Mouse (Mus musculus) heart, adult 2 months (tissue): ENCODE measurements at regions not wholly inside any gene's neighbourhood (a gene's known extent, or its start where the extent isn't known, plus 50 kb on each side); places are given as distances from the start of the nearest gene placed in this dataset.

Experiments
- DNase-seq, 2 experiments: peaks; one replicate each; pipeline ENCODE4 v3.0.0; 2021
- H3K27ac ChIP-seq: fragments of 200-600 bp; 2 replicates; pipeline ENCODE4 v1.8.1; 2022
- H3K27me3 ChIP-seq: fragments of 200-500 bp; 2 replicates; pipeline ENCODE4 v1.6.1; 2012; ENCODE audit warnings: mild to moderate bottlenecking, low read length, inconsistent platforms, mixed read lengths; ENCODE audit not compliant: control insufficient read depth, insufficient read depth
- H3K36me3 ChIP-seq: fragments of 200-500 bp; 2 replicates; pipeline ENCODE4 v1.6.1; 2012; ENCODE audit warnings: low read length, inconsistent platforms; ENCODE audit not compliant: control insufficient read depth, insufficient read depth
- H3K4me1 ChIP-seq: fragments of 200-500 bp; 2 replicates; pipeline ENCODE4 v1.6.1; 2011; ENCODE audit warnings: low read length; ENCODE audit not compliant: control insufficient read depth, insufficient read depth
- H3K4me3 ChIP-seq: fragments of 200-600 bp; 2 replicates; pipeline ENCODE4 v1.8.1; 2022
- H3K79me2 ChIP-seq: fragments of 200-500 bp; replicated peaks from 2 replicates; pipeline ENCODE4 v1.6.1; 2012; ENCODE audit warnings: mild to moderate bottlenecking, inconsistent platforms, low read length, moderate library complexity, mixed read lengths; ENCODE audit not compliant: control insufficient read depth, insufficient read depth
- H3K9ac ChIP-seq: fragments of 200-500 bp; 2 replicates; pipeline ENCODE4 v1.6.1; 2012; ENCODE audit warnings: low read depth, mild to moderate bottlenecking, control low read depth, inconsistent platforms, low read length, mixed read lengths
- CTCF ChIP-seq: fragments of 200-600 bp; IDR thresholded peaks from 2 replicates; pipeline ENCODE4 v1.8.1; 2022; ENCODE audit warnings: antibody characterized with exemption, mild to moderate bottlenecking, moderate library complexity
- EP300 ChIP-seq: fragments of 200-500 bp; IDR thresholded peaks from 2 replicates; pipeline ENCODE4 v1.6.1; 2011; ENCODE audit warnings: low read depth, low read length, control low read depth; ENCODE audit not compliant: insufficient read depth
- POLR2A ChIP-seq: fragments of 200-500 bp; IDR thresholded peaks from 2 replicates; pipeline ENCODE4 v1.6.1; 2011; ENCODE audit warnings: mild to moderate bottlenecking, low read depth, low read length, control low read depth; ENCODE audit not compliant: insufficient read depth
- WGBS: fragments of 180-500 bp; shearing (Covaris S2); methylation state at CpG from one replicate; pipeline ENCODE4 v1.1.7; 2018; 5-methylcytosine and 5-hydroxymethylcytosine counted together
- intact Hi-C: fragments of 180-260 bp; cut with DNase I; formaldehyde crosslinking; loops from one replicate; pipeline ENCODE4 v1.15.1; 2025

GRCm38 (mm10) chr4:18620361-18620760, 984.9 kb upstream of the Gm12353 start:
- intact Hi-C loops = no loop called here
- Histone ChIP-seq H3K4me1 (no peaks in the 10 kb centered on the region), H3K27ac (no peak overlapping the region), H3K79me2 (no peaks in the 10 kb centered on the region), H3K36me3 (no peaks in the 10 kb centered on the region), H3K9ac (no peak overlapping the region), H3K4me3 (no peak overlapping the region), H3K27me3 (no peaks in the 10 kb centered on the region)
- DNase-seq = no peak
- no peak for TF ChIP-seq EP300
- no peak for TF ChIP-seq CTCF
- TF ChIP-seq POLR2A = no peak

DNA sequence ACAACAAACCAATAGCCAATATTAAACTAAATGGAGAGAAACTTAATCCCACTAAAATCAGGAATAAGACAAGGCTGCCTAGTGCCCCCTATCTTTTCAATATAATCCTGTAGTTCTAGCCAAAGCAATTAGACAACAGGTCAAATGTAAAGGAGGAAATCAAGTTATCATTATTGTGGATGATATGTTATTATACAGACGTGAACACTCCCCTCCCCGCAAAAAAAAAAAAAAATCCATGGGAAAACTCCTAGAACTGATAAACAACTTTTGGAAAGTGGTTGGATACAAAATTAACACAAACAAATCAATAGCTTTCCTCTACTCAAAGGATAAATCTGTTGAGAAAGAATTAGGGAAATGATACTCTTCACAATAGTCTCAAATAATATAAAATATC, 966.2 kb upstream of the Gm12353 start:
- Histone ChIP-seq H3K4me3 (no peak overlapping the region), H3K9ac (no peak overlapping the region), H3K27ac (no peak overlapping the region), H3K4me1 (no peaks in the 10 kb centered on the region), H3K27me3 (no peaks in the 10 kb centered on the region), H3K79me2 (no peaks in the 10 kb centered on the region), H3K36me3 (no peaks in the 10 kb centered on the region)
- no peak for DNase-seq
- intact Hi-C loops = no loop called here
- TF ChIP-seq CTCF = no peak
- TF ChIP-seq POLR2A = no peak
- no peak for TF ChIP-seq EP300
- WGBS = 67% methylated on average over 2 of the region's 2 CpGs

DNA sequence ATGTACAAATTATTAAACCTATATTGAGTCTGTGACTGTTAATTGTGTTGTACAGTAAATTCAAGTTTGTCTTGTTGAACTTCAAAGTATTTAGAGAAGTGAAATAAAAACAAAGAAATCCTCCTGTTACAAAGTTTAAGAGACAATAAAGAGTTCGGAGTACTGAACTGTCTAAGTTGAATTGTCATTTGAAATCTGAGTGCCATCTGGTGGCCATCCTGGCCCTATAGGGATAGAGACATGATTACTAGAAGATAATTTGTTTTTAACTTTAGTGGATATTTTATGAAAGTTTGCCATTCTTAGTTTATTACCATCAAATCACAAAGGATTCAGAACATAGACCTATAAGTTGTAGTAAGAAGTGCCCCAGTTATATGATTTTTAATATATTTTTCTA, 956.1 kb upstream of the Gm12353 start:
- no peak for DNase-seq
- Histone ChIP-seq H3K4me3 (no peak overlapping the region), H3K9ac (no peak overlapping the region), H3K27ac (no peak overlapping the region), H3K36me3 (no peaks in the 10 kb centered on the region), H3K79me2 (no peaks in the 10 kb centered on the region), H3K27me3 (no peaks in the 10 kb centered on the region), H3K4me1 (no peaks in the 10 kb centered on the region)
- TF ChIP-seq CTCF (peak; percentile 33), POLR2A (no peak), EP300 (no peak)
- WGBS = 38% methylated on average over 1 of the region's 1 CpGs
- intact Hi-C loops = no loop called here

GRCm38 (mm10) chr4:18685891-18686544, 919.2 kb upstream of the Gm12353 start:
- H3K27ac ChIP-seq = no peak overlapping the region
- no peaks in the 10 kb centered on the region for H3K79me2 ChIP-seq
- no peak overlapping the region for H3K9ac ChIP-seq
- WGBS = 64% methylated on average over 3 of the region's 3 CpGs
- DNase-seq = no peak
- H3K27me3 ChIP-seq = no peaks in the 10 kb centered on the region
- H3K36me3 ChIP-seq = no peaks in the 10 kb centered on the region
- H3K4me3 ChIP-seq = no peak overlapping the region
- intact Hi-C loops = no loop called here
- TF ChIP-seq CTCF = no peak
- no peak for TF ChIP-seq EP300
- TF ChIP-seq POLR2A = no peak
- no peaks in the 10 kb centered on the region for H3K4me1 ChIP-seq

DNA sequence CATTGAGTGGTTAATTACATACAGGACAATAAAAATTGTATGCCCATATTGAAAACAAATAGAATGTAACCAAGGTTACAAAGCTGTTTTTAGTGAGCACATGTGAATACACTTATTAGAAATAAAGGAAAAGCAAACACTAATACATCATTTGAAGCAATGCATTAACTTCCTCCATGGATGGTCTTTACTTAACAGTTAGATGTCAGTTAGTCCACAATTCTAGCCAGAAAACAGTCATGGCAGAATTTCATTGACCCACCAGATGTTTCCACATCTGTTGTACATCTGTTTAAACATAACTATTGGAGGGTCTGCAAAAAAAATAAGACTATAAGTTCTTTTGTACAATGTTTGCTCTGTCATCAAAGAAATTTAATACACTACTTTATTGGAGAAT, 911.2 kb upstream of the Gm12353 start:
- H3K27ac ChIP-seq = no peak overlapping the region
- no peak for DNase-seq
- H3K36me3 ChIP-seq = no peaks in the 10 kb centered on the region
- no peaks in the 10 kb centered on the region for H3K79me2 ChIP-seq
- H3K27me3 ChIP-seq = no peaks in the 10 kb centered on the region
- H3K4me1 ChIP-seq = no peaks in the 10 kb centered on the region
- no peak overlapping the region for H3K4me3 ChIP-seq
- TF ChIP-seq POLR2A (no peak), EP300 (no peak), CTCF (no peak)
- intact Hi-C loops = no loop called here
- H3K9ac ChIP-seq = no peak overlapping the region

DNA sequence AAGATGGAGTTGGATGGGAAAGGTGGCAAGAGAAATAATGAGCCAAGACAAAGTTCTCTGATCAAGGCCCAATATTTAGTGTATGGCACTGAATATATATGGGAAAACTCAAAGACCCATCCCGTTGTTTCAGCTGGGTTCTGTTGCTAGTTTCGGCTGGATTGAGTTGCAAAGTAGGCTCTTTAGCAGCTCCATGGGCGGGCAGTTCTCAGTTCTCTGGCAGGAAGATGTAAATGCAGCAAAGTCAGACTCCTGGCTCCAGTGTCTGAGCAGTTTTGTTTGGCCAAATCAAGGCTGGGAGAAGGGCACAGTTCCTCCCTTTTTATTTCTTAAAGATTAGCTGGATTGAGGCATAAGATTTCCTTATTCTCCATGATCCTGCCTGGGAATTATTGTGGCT, 909.0 kb upstream of the Gm12353 start:
- intact Hi-C loops = no loop called here
- H3K27ac ChIP-seq = no peak overlapping the region
- H3K27me3 ChIP-seq = no peaks in the 10 kb centered on the region
- DNase-seq = no peak
- H3K79me2 ChIP-seq = no peaks in the 10 kb centered on the region
- 42% methylated on average over 3 of the region's 3 CpGs for WGBS
- H3K4me1 ChIP-seq = no peaks in the 10 kb centered on the region
- TF ChIP-seq EP300 (no peak), CTCF (no peak), POLR2A (no peak)
- H3K36me3 ChIP-seq = no peaks in the 10 kb centered on the region
- H3K4me3 ChIP-seq = no peak overlapping the region
- H3K9ac ChIP-seq = no peak overlapping the region
